Comparison of ENCODE assay signal across 8 mouse cellular contexts in genomic region chr17:85995727-85996126, GRCm38 (mm10).
DNase-seq lines count a peak whose midpoint lies in the region; ATAC-seq and TF ChIP-seq lines count a peak whose summit lies in the region.
"Had no signal": no experiment of that assay in that cellular context is flagged by ENCODE, and none has a peak within 500 bp of the region (broad histone marks: within the 10 kb centered on the region; RNA-seq: fewer than 3 reads in every experiment).

No protein-coding gene starts in this region.

- no peak for TF ChIP-seq CTCF in left cerebral cortex, adult 2 months (IDR thresholded peaks at IDR 0.05)

- no peaks in the 10 kb centered on the region for H3K27me3 ChIP-seq in forebrain, embryonic 14.5 days (replicated peaks; ENCODE audit: control insufficient read depth, insufficient read depth, low read length)
- no peaks in the 10 kb centered on the region for H3K27me3 ChIP-seq in heart, embryonic 16.5 days (ENCODE audit: control insufficient read depth, insufficient read depth, low read length)
- H3K27me3 ChIP-seq: limb, embryonic 12.5 days had no signal

- no peak overlapping the region for H3K4me3 ChIP-seq in forebrain, embryonic 14.5 days (ENCODE audit: low read depth, low read length)
- no peak overlapping the region for H3K4me3 ChIP-seq in heart, embryonic 16.5 days (ENCODE audit: low read length)
- H3K4me3 ChIP-seq in left cerebral cortex, adult 2 months = no peak overlapping the region
- H3K4me3 ChIP-seq: limb, embryonic 12.5 days had no signal

- no peak overlapping the region for H3K4me2 ChIP-seq in forebrain, embryonic 14.5 days (ENCODE audit: low read length)
- no peak overlapping the region for H3K4me2 ChIP-seq in heart, embryonic 16.5 days (ENCODE audit: low read depth, low read length)
- H3K4me2 ChIP-seq: limb, embryonic 12.5 days had no signal

- peak; percentile 92 for ATAC-seq in forebrain, embryonic 14.5 days
- peak; percentile 96 for ATAC-seq in heart, embryonic 16.5 days (replicated peaks; ENCODE audit: extremely low read depth, insufficient read depth, low FRiP score)

- H3K27ac ChIP-seq in forebrain, embryonic 14.5 days (ENCODE audit: low read depth, low read length) = no peak overlapping the region
- H3K27ac ChIP-seq in heart, embryonic 16.5 days (ENCODE audit: low read length) = peak overlapping the region; percentile 80
- H3K27ac ChIP-seq in left cerebral cortex, adult 2 months = no peak overlapping the region

- no peak overlapping the region for H3K9ac ChIP-seq in forebrain, embryonic 14.5 days (ENCODE audit: low read length)
- H3K9ac ChIP-seq in heart, embryonic 16.5 days (ENCODE audit: low read length) = no peak overlapping the region
- H3K9ac ChIP-seq: limb, embryonic 12.5 days had no signal

- WGBS in forebrain, embryonic 14.5 days = 53% methylated on average over 2 of the region's 2 CpGs
- 36% methylated on average over 2 of the region's 2 CpGs for WGBS in heart, embryonic 16.5 days

- peak; percentile 69 for DNase-seq in MN1 (ENCODE audit: low spot score)
- peak; percentile 30 to 67 for DNase-seq in adrenal gland, adult (ENCODE audit: inconsistent age in 2 of 2, low spot score in 1 of 2)
- peak; percentile 92 for DNase-seq in forebrain, embryonic 14.5 days (ENCODE audit: low spot score)
- peak; percentile 32 to 39 for DNase-seq in left cerebral cortex, adult 2 months (ENCODE audit: extremely low spot score in 1 of 2, low spot score in 2 of 2)
- DNase-seq in right cerebral cortex, adult 2 months (ENCODE audit: low spot score in 2 of 2) = peak; percentile 29 to 60
- DNase-seq in c-Kit-positive CD71-positive TER-119-positive erythroid progenitor cells, embryonic 14.5 days (ENCODE audit: low spot score) = no peak

- no peaks in the 10 kb centered on the region; the same call in 1 of the 2 replicates for H3K9me3 ChIP-seq in forebrain, embryonic 14.5 days (replicated peaks; ENCODE audit: control insufficient read depth, low read length)
- peaks cover 14% of the 10 kb centered on the region for H3K9me3 ChIP-seq in heart, embryonic 16.5 days (replicated peaks; ENCODE audit: control insufficient read depth, low read length)

- H3K36me3 ChIP-seq in forebrain, embryonic 14.5 days (ENCODE audit: control insufficient read depth, insufficient read depth, low read length) = peaks cover 4% of the 10 kb centered on the region; the same call in 1 of the 2 replicates
- peaks cover 22% of the 10 kb centered on the region for H3K36me3 ChIP-seq in heart, embryonic 16.5 days (ENCODE audit: control insufficient read depth, insufficient read depth)

- intact Hi-C loops in left cerebral cortex, adult 2 months (cut with DNase I) = no loop called here

- no peaks in the 10 kb centered on the region for H3K4me1 ChIP-seq in forebrain, embryonic 14.5 days (ENCODE audit: control insufficient read depth, insufficient read depth, low read length)
- peaks cover 12% of the 10 kb centered on the region for H3K4me1 ChIP-seq in heart, embryonic 16.5 days (ENCODE audit: control insufficient read depth, insufficient read depth, low read length)
